Mouse (Mus musculus): ENCODE measurements around the gene Drd3. TPM values are rescaled to one million over a fixed set of nuclear protein-coding genes. Genes with fewer than 3 reads are reported as not detected.

Drd3 gene
- polyA plus RNA-seq, 1 experiment from 2014 or later, result not detected

- Histone ChIP-seq H3K27me3 (replicated peaks) (no peaks in the 10 kb centered on the region), H3K36me3 (no peaks in the 10 kb centered on the region), H3K9ac (no peak overlapping the region), H3K4me1 (no peaks in the 10 kb centered on the region), H3K27ac (no peak overlapping the region), H3K4me2 (replicated peaks) (no peak overlapping the region), H3K9me3 (no peaks in the 10 kb centered on the region), H3K4me3 (no peak overlapping the region)
- 87% methylated on average over 4 of the region's 4 CpGs for WGBS
- ATAC-seq (ENCODE audit: low FRiP score, low read depth), result no peak
Observed at GRCm38 (mm10) chr16:43737933-43738332, 15.9 kb upstream of the Drd3 start.

- Histone ChIP-seq H3K4me3 (no peak overlapping the region), H3K27me3 (replicated peaks) (no peaks in the 10 kb centered on the region), H3K4me1 (no peaks in the 10 kb centered on the region), H3K27ac (no peak overlapping the region), H3K4me2 (replicated peaks) (no peak overlapping the region), H3K9me3 (no peaks in the 10 kb centered on the region), H3K36me3 (no peaks in the 10 kb centered on the region), H3K9ac (no peak overlapping the region)
- 77% methylated on average over 2 of the region's 2 CpGs for WGBS
- ATAC-seq (ENCODE audit: low FRiP score, low read depth), result no peak
Observed at GRCm38 (mm10) chr16:43740936-43741335, 12.9 kb upstream of the Drd3 start.

- no peaks in the 10 kb centered on the region for H3K9me3 ChIP-seq
- ATAC-seq (ENCODE audit: low FRiP score, low read depth), result no peak
- H3K9ac ChIP-seq, result no peak overlapping the region
- no peaks in the 10 kb centered on the region for H3K4me1 ChIP-seq
- no peak overlapping the region for H3K27ac ChIP-seq
- H3K27me3 ChIP-seq (replicated peaks), result no peaks in the 10 kb centered on the region
- H3K36me3 ChIP-seq, result no peaks in the 10 kb centered on the region
- no peak overlapping the region for H3K4me3 ChIP-seq
- WGBS, result 87% methylated on average over 2 of the region's 2 CpGs
- H3K4me2 ChIP-seq (replicated peaks), result no peak overlapping the region
Observed at GRCm38 (mm10) chr16:43748424-43748823, 5.4 kb upstream of the Drd3 start.

- no peak for ATAC-seq (ENCODE audit: low FRiP score, low read depth)
Observed at GRCm38 (mm10) chr16:43752900-43753299, 926 bp upstream of the Drd3 start.

DNA sequence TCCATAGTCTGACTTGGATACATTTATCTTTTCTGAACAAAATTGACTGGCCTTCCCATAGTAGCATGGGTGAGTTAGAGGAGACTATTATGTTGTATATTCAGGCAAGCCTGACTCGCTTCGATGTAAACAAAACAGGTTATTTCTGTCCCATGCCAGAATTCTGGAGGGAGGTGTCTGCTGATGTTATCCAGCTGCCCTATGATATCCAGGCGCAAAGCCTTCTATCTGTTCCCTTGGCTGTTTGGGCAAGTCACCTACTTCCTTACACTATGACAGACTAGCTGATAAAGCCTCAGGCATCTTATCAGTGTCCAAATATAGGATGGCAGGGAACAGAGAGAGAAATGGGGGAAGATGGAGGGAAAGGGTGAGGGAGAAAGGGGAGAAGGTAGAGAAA, 18.5 kb downstream of the Drd3 start:
- H3K36me3 ChIP-seq, result no peaks in the 10 kb centered on the region
- H3K4me3 ChIP-seq, result no peak overlapping the region
- H3K9me3 ChIP-seq, result no peaks in the 10 kb centered on the region
- ATAC-seq (ENCODE audit: low FRiP score, low read depth), result no peak
- no peaks in the 10 kb centered on the region for H3K27me3 ChIP-seq (replicated peaks)
- no peak overlapping the region for H3K27ac ChIP-seq
- 96% methylated on average over 3 of the region's 3 CpGs for WGBS
- H3K4me2 ChIP-seq (replicated peaks), result no peak overlapping the region
- H3K9ac ChIP-seq, result no peak overlapping the region
- no peaks in the 10 kb centered on the region for H3K4me1 ChIP-seq

More at GRCm38 (mm10) chr16:43752900-43753299, 926 bp upstream of the Drd3 start:
- Histone ChIP-seq H3K27ac (no peak overlapping the region), H3K36me3 (no peaks in the 10 kb centered on the region), H3K4me1 (no peaks in the 10 kb centered on the region), H3K4me2 (replicated peaks) (no peak overlapping the region), H3K9me3 (no peaks in the 10 kb centered on the region), H3K27me3 (replicated peaks) (no peaks in the 10 kb centered on the region), H3K4me3 (no peak overlapping the region), H3K9ac (no peak overlapping the region)
- WGBS, result 85% methylated on average over 8 of the region's 8 CpGs

- H3K27me3 ChIP-seq (replicated peaks), result no peaks in the 10 kb centered on the region
- ATAC-seq (ENCODE audit: low FRiP score, low read depth), result no peak
- no peak overlapping the region for H3K27ac ChIP-seq
- H3K4me1 ChIP-seq, result no peaks in the 10 kb centered on the region
- no peaks in the 10 kb centered on the region for H3K9me3 ChIP-seq
- 94% methylated on average over 1 of the region's 1 CpGs for WGBS
- no peak overlapping the region for H3K9ac ChIP-seq
- no peak overlapping the region for H3K4me2 ChIP-seq (replicated peaks)
- H3K36me3 ChIP-seq, result no peaks in the 10 kb centered on the region
- no peak overlapping the region for H3K4me3 ChIP-seq
Observed at GRCm38 (mm10) chr16:43772766-43773165, 18.9 kb downstream of the Drd3 start.

DNA sequence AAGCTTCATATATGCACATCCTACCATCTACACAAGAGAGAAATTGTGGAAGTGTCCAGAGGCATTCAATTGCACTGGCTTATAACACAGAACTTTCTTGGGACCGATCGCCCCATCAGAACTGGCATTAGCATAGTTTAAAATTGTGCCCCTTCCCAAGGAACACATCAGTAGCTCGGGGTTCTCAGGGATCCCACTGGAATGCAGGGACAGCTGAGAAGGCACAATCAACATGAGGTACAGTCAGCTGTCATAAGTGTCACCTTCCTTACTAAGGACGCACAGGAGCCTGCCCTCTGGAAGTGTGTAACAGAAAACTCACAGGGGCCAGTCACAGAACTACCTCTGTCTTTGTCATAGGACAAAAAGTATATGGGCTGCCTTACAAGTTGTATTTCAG, 19.7 kb downstream of the Drd3 start:
- ATAC-seq (ENCODE audit: low FRiP score, low read depth), result no peak
- no peak overlapping the region for H3K9ac ChIP-seq
- H3K4me2 ChIP-seq (replicated peaks), result no peak overlapping the region
- H3K27me3 ChIP-seq (replicated peaks), result no peaks in the 10 kb centered on the region
- 87% methylated on average over 4 of the region's 4 CpGs for WGBS
- H3K4me3 ChIP-seq, result no peak overlapping the region
- H3K9me3 ChIP-seq, result no peaks in the 10 kb centered on the region
- no peak overlapping the region for H3K27ac ChIP-seq
- no peaks in the 10 kb centered on the region for H3K4me1 ChIP-seq
- H3K36me3 ChIP-seq, result no peaks in the 10 kb centered on the region

- H3K9ac ChIP-seq, result no peak overlapping the region
- no peaks in the 10 kb centered on the region for H3K27me3 ChIP-seq (replicated peaks)
- no peak for ATAC-seq (ENCODE audit: low FRiP score, low read depth)
- H3K4me3 ChIP-seq, result no peak overlapping the region
- no peak overlapping the region for H3K27ac ChIP-seq
- WGBS, result 86% methylated on average over 3 of the region's 3 CpGs
- no peaks in the 10 kb centered on the region for H3K36me3 ChIP-seq
- H3K4me1 ChIP-seq, result no peaks in the 10 kb centered on the region
- H3K4me2 ChIP-seq (replicated peaks), result no peak overlapping the region
- H3K9me3 ChIP-seq, result no peaks in the 10 kb centered on the region
Observed at GRCm38 (mm10) chr16:43776886-43777285, 23.1 kb downstream of the Drd3 start.

GRCm38 (mm10) chr16:43799541-43799940, 45.7 kb downstream of the Drd3 start:
- Histone ChIP-seq H3K9me3 (0 out of 2 replicates have a peak, but pooled peaks cover 6% of the 10 kb centered on the region), H3K27me3 (replicated peaks) (no peaks in the 10 kb centered on the region), H3K36me3 (no peaks in the 10 kb centered on the region), H3K4me1 (peaks cover 29% of the 10 kb centered on the region), H3K4me3 (no peak overlapping the region), H3K27ac (no peak overlapping the region), H3K9ac (no peak overlapping the region), H3K4me2 (replicated peaks) (no peak overlapping the region)
- WGBS, result 20% methylated on average over 4 of the region's 4 CpGs
- no peak for ATAC-seq (ENCODE audit: low FRiP score, low read depth)

- Histone ChIP-seq H3K36me3 (no peaks in the 10 kb centered on the region), H3K9me3 (0 out of 2 replicates have a peak, but pooled peaks cover 6% of the 10 kb centered on the region), H3K27ac (no peak overlapping the region), H3K9ac (no peak overlapping the region), H3K27me3 (replicated peaks) (no peaks in the 10 kb centered on the region), H3K4me2 (replicated peaks) (peak overlapping the region; percentile 40), H3K4me3 (no peak overlapping the region), H3K4me1 (peaks cover 29% of the 10 kb centered on the region)
- WGBS, result 1% methylated on average over 13 of the region's 13 CpGs
- ATAC-seq (ENCODE audit: low FRiP score, low read depth), result peak; percentile 72
Observed at GRCm38 (mm10) chr16:43800119-43800721, 46.4 kb downstream of the Drd3 start.

GRCm38 (mm10) chr16:43801137-43801536, 47.3 kb downstream of the Drd3 start:
- no peak overlapping the region for H3K27ac ChIP-seq
- ATAC-seq (ENCODE audit: low FRiP score, low read depth), result no peak
- H3K27me3 ChIP-seq (replicated peaks), result no peaks in the 10 kb centered on the region
- no peak overlapping the region for H3K9ac ChIP-seq
- H3K4me2 ChIP-seq (replicated peaks), result no peak overlapping the region
- peaks cover 29% of the 10 kb centered on the region for H3K4me1 ChIP-seq
- H3K36me3 ChIP-seq, result no peaks in the 10 kb centered on the region
- H3K9me3 ChIP-seq, result 0 out of 2 replicates have a peak, but pooled peaks cover 6% of the 10 kb centered on the region
- H3K4me3 ChIP-seq, result no peak overlapping the region
- WGBS, result 33% methylated on average over 3 of the region's 3 CpGs

GRCm38 (mm10) chr16:43801791-43802307, 48.0 kb downstream of the Drd3 start:
- H3K9me3 ChIP-seq, result no peaks in the 10 kb centered on the region
- H3K4me1 ChIP-seq, result peaks cover 29% of the 10 kb centered on the region
- ATAC-seq (ENCODE audit: low FRiP score, low read depth), result peak; percentile 58
- no peaks in the 10 kb centered on the region for H3K27me3 ChIP-seq (replicated peaks)
- 2% methylated on average over 18 of the region's 18 CpGs for WGBS
- H3K27ac ChIP-seq, result no peak overlapping the region
- no peak overlapping the region for H3K9ac ChIP-seq
- H3K4me3 ChIP-seq, result peak overlapping the region; percentile 37
- peak overlapping the region; percentile 69 for H3K4me2 ChIP-seq (replicated peaks)
- no peaks in the 10 kb centered on the region for H3K36me3 ChIP-seq

DNA sequence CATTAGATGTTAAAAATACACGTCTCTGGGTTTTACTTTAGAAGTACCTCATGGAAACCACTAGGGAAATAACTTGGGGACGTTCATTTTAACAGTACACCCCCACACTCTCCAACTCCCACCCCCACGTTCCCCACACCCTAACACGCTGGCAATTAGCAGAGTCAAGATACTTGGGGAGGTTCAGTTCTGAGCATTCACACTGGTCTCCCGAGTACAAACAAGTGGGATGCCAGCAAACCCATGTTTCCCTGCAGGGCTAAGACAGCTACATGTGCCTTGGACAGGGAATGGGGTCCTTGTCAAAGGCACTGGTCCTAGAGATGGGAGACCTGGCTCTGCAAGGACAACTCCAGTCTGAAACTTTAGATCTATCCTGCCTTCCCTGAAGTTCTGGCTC, 48.6 kb downstream of the Drd3 start:
- H3K4me1 ChIP-seq, result peaks cover 29% of the 10 kb centered on the region
- no peak for ATAC-seq (ENCODE audit: low FRiP score, low read depth)

More for the DNA sequence above, 48.6 kb downstream of the Drd3 start:
- H3K4me2 ChIP-seq (replicated peaks), result no peak overlapping the region
- 52% methylated on average over 5 of the region's 5 CpGs for WGBS
- H3K9me3 ChIP-seq, result no peaks in the 10 kb centered on the region
- no peak overlapping the region for H3K9ac ChIP-seq
- no peaks in the 10 kb centered on the region for H3K36me3 ChIP-seq
- H3K27me3 ChIP-seq (replicated peaks), result no peaks in the 10 kb centered on the region
- no peak overlapping the region for H3K27ac ChIP-seq
- no peak overlapping the region for H3K4me3 ChIP-seq

Measured in neural tube, embryonic 12.5 days (tissue).